Mouse (Mus musculus) gonadal fat pad, adult 2 months (tissue): ENCODE data around the gene Prnp. TPM values are rescaled to one million over a fixed set of nuclear protein-coding genes. Genes with fewer than 3 reads are reported as not detected.

Experiments
- polyA plus RNA-seq: library from polyadenylated mRNA; depleted of rRNA; stranded (reverse); fragments of >200 nt; gene quantifications from 2 replicates; pipeline ENCODE4 v1.2.3, GENCODE M21; 2012; rRNA removed

Prnp gene
- polyA plus RNA-seq, 1 experiment = 152 TPM

Other genes with a start within 250 kb of the Prnp start
- 0.19 and 0.37 TPM in 2 replicates for gene Erv3, start 50.2 kb upstream of the Prnp start, polyA plus RNA-seq
- not detected in 2 replicates for gene Prn, start within 50 bp of the Prnp start, polyA plus RNA-seq
- 12.3 and 14.4 TPM in 2 replicates for gene Prnd, start 40.9 kb downstream of the Prnp start, polyA plus RNA-seq
- 14.1 and 18.9 TPM in 2 replicates for gene Rassf2, start 120.3 kb downstream of the Prnp start, polyA plus RNA-seq
- 17.5 and 17.8 TPM in 2 replicates for gene Slc23a2, start 235.2 kb downstream of the Prnp start, polyA plus RNA-seq